Mouse (Mus musculus): ENCODE measurements around the gene Magi2. TPM values are rescaled to one million over a fixed set of nuclear protein-coding genes. Genes with fewer than 3 reads are reported as not detected.
A peak's percentile ranks its signal among the peaks of the same experiment; 100 is the strongest.
"Not testable (repeated sequence)": the region's sequence is repeated elsewhere in the genome, so short reads cannot be mapped to it uniquely, and the experiment has no call there.

Gene Magi2
- 1.8 and 3.5 TPM in 2 replicates for polyA plus RNA-seq (2012; rRNA removed)

- DNase-seq (ENCODE audit: low read depth), result no peak
Measured at GRCm38 (mm10) chr5:19226866-19227243, at the start of gene Magi2. Magi2 (plus strand) TSS chr5:19227036.

GRCm38 (mm10) chr5:19178594-19178993 lies 48.2 kb upstream of the Magi2 start:
- DNase-seq (ENCODE audit: low read depth), result no peak

GRCm38 (mm10) chr5:19186175-19186574 lies 40.7 kb upstream of the Magi2 start:
- DNase-seq (ENCODE audit: low read depth), result no peak

GRCm38 (mm10) chr5:19211665-19212064 lies 15.2 kb upstream of the Magi2 start:
- no peak for DNase-seq (ENCODE audit: low read depth)

GRCm38 (mm10) chr5:19226144-19226865 lies 531 bp upstream of the Magi2 start:
- DNase-seq (ENCODE audit: low read depth), result no peak

GRCm38 (mm10) chr5:19227281-19227680 lies 445 bp downstream of the Magi2 start:
- no peak for DNase-seq (ENCODE audit: low read depth)

GRCm38 (mm10) chr5:19227791-19228331 lies 1.0 kb downstream of the Magi2 start:
- no peak for DNase-seq (ENCODE audit: low read depth)

GRCm38 (mm10) chr5:19241797-19242196 lies 15.0 kb downstream of the Magi2 start:
- DNase-seq (ENCODE audit: low read depth), result no peak

GRCm38 (mm10) chr5:19246426-19246825 lies 19.6 kb downstream of the Magi2 start:
- no peak for DNase-seq (ENCODE audit: low read depth)

- DNase-seq (ENCODE audit: low read depth), result no peak
Measured at GRCm38 (mm10) chr5:19247266-19247665, 20.4 kb downstream of the Magi2 start.

GRCm38 (mm10) chr5:19262816-19263215 lies 36.0 kb downstream of the Magi2 start:
- DNase-seq (ENCODE audit: low read depth), result no peak

GRCm38 (mm10) chr5:19264627-19265026 lies 37.8 kb downstream of the Magi2 start:
- DNase-seq (ENCODE audit: low read depth), result no peak

GRCm38 (mm10) chr5:19292581-19292980 lies 65.7 kb downstream of the Magi2 start:
- DNase-seq (ENCODE audit: low read depth), result no peak

GRCm38 (mm10) chr5:19306656-19307055 lies 79.8 kb downstream of the Magi2 start:
- DNase-seq (ENCODE audit: low read depth), result no peak

GRCm38 (mm10) chr5:19309870-19310269 lies 83.0 kb downstream of the Magi2 start:
- no peak for DNase-seq (ENCODE audit: low read depth)

- peak; percentile 3 for DNase-seq (ENCODE audit: low read depth)
Measured at GRCm38 (mm10) chr5:19322532-19322931, 95.7 kb downstream of the Magi2 start.

GRCm38 (mm10) chr5:19337561-19337960 lies 110.7 kb downstream of the Magi2 start:
- DNase-seq (ENCODE audit: low read depth), result no peak

- no peak for DNase-seq (ENCODE audit: low read depth)
Measured at GRCm38 (mm10) chr5:19368175-19368574, 141.3 kb downstream of the Magi2 start.

GRCm38 (mm10) chr5:19395876-19396275 lies 169.0 kb downstream of the Magi2 start:
- DNase-seq (ENCODE audit: low read depth), result no peak

GRCm38 (mm10) chr5:19400299-19400698 lies 173.5 kb downstream of the Magi2 start:
- DNase-seq (ENCODE audit: low read depth), result no peak

GRCm38 (mm10) chr5:19400738-19401408 lies 174.0 kb downstream of the Magi2 start:
- DNase-seq (ENCODE audit: low read depth), result no peak

- not testable (repeated sequence) for DNase-seq (ENCODE audit: low read depth)
Measured at GRCm38 (mm10) chr5:19404268-19404667, 177.4 kb downstream of the Magi2 start.

GRCm38 (mm10) chr5:19414556-19414955 lies 187.7 kb downstream of the Magi2 start:
- DNase-seq (ENCODE audit: low read depth), result no peak
